Mouse (Mus musculus) hindlimb bud, embryonic 11.5 days (tissue): Measurements from ENCODE around the gene Paqr6.

Experiments used
- DNase-seq: peaks from one replicate; pipeline ENCODE4 v3.0.0-alpha.2; 2012; ENCODE audit warnings: low read depth, low spot score; ENCODE audit errors: extremely low spot score

The Paqr6 gene

DNA sequence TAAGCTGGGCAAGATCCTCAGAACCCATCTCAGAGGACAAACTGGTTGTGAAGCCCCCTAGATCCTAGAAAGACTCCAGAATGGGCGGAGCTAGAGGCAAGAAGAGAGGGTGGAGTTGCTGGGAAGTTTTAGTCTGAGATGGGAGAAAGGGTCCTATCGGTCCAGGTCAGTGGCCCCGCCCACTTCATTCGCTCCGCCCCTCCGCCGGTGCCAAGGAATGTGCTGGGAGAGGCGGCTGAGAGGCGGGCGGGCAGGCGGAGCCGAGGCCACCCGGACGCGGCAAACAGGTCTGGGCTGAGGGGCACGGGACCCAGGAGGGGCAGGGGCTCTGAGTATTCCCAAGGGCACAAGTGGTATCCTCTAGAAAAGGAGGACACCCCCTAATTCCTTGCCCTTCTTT lies at the start of gene Paqr6:
Gene Paqr6 (plus strand): TSS at position 248 of the 400 bp plus-strand sequence.
- DNase-seq: no peak

DNA sequence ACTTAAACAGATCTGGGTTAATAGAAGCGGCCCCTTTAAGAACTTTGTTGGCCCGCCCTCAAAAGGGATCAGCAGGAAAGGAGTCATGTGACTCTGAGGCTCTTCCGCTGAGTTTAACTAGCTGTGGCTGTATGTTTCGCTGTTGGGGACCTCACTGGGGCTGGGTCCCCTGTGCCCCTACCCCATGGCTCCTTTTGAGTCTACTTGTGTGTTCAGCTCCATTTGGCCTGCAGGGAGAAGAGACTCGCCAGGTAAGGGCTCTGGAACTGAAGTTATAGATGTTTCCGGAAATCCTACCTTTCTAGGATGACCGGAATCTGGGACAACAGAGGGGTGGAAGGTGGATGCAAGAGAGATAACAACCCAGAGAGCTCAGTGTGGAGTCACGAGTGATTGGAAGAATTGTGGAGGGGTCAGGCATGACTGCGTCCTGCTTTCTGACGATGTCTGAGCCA lies 39.4 kb upstream of the Paqr6 start, which contains the start of gene Glmp:
Gene Glmp (plus strand): TSS at position 73 of the 455 bp plus-strand sequence.
- no peak for DNase-seq

GRCm38 (mm10) chr3:88328956-88329355 lies 35.4 kb upstream of the Paqr6 start:
- no peak for DNase-seq

DNA sequence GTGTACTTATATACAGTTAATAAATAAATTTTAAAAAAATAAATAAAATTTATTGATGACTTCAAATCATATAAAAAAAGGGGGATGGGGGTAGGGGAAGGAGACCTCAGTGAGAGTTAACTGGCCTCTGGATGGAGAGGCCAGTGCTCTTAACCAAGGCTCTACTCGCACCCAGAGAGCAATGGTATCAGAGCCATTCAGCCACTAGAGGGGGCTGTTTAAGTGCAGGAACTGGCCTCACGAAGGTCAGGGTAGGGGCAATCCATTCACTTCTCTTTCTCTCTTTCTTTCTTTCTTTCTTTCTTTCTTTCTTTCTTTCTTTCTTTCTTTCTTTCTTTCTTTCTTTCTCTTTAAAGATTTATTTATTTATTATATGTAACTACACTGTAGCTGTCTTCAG lies 33.1 kb upstream of the Paqr6 start:
- DNase-seq: no peak

DNA sequence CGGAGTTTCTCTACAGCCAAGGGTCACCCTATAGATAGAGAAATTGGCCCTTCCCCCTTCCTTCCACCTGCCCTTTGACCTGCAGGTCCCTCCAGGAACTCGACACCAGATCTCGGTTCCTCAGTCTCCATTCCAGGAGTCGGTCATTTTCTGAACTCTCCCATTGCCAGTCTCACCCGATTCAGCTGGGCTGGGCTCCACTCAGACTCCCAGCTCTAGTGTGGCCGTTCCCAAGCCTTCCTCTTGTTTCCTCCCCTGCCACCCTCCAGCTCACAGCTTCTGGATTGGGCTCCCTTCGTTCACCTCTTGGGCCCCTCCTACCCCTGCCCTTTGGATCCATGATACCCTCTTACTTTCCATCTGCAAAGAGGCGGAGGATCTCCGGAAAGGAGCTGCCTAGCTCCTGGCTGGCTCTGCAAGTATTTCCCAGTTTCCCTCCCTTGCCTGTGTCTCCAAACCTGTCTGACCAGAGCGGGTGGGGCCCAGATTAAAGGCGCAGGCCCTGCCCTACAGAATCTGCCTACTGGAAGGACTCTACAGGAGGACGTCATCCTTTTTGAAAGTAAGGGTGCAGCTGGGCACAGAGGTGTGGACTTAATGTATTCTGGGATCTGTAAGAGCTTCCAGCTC lies 30.2 kb upstream of the Paqr6 start:
- DNase-seq: no peak

- no peak for DNase-seq
These were observed 29.4 kb upstream of the Paqr6 start for GRCm38 (mm10) chr3:88334902-88335435.

- DNase-seq: no peak
These were observed 28.8 kb upstream of the Paqr6 start for GRCm38 (mm10) chr3:88335436-88336053.

- DNase-seq: peak; percentile 93
These were observed 28.0 kb upstream of the Paqr6 start, which contains the start of the genes Tmem79 and Smg5 for GRCm38 (mm10) chr3:88336058-88337013. Tmem79 (minus strand) TSS chr3:88336148. Smg5 (plus strand) TSS chr3:88336260.

DNA sequence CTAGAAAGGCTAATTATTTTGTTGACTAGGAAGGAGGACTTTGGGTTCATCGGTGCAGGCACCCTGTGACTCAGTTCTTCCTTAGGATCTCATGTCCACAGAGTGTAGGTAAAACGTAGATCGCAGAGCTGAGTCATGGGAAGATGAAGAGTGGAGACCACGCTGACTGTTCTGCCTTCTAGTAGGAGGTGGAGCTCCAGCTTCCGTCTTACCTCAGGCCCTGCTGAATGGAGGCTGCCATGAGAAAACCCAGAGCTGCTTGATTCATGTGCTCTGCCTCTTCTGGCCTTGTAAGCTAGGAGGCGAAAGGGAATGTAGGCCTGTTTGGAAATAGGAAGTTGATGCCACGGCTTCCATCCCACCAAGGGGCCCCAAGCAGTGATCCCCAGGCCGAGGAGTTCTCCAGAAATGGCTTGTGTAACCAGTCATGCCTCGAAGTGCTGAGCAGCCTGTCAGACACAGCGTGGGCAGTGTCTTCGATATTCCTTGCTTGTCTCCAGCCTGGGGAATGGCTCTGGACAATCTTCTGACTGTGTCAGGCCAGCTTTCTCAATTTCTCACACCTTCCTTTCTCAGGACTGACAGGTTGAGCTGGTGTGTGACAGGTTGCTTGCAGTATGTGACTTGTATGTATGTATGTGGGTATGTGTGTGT lies 26.9 kb upstream of the Paqr6 start:
- no peak for DNase-seq

GRCm38 (mm10) chr3:88338316-88338715 lies 26.1 kb upstream of the Paqr6 start:
- no peak for DNase-seq

DNA sequence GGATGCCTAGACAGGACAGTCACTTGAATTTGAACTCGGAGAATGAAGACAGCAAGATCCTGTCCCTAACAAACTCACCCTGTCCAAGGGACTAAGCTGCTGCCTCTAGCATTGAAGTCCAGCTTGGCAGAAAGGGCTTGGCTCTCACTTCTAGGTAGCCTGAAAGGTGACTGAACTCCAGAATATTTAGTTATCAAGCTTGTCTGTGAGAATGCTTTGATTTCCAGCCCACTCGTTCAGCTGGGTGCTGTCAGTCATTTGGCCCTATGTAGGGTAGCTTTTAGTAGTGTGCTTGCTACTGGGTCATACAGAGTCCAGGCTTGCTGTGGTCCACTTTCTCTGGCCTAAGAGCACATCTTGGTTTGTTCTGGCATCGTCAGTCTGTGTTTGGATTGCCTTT lies 25.4 kb upstream of the Paqr6 start:
- no peak for DNase-seq

DNA sequence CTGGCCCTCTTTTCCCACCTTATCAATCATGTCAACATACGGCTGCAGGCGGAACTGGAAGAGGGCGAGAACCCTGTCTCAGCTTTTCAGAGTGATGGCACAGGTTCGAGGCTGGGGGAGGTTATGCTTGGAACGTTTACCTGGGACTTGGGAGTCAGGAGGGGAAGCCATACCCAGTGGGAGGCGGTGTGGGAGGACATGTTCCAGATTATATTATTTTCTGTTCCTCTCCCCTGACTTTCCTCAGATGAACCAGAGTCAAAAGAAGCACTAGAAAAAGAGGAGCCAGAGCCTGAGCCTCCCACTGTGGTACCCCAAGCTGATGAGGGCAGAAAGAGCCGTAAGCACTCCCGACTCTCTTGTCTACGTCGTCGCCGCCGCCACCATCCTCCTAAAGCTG lies 13.7 kb upstream of the Paqr6 start:
- no peak for DNase-seq

GRCm38 (mm10) chr3:88352907-88353306 lies 11.5 kb upstream of the Paqr6 start:
- DNase-seq: no peak

DNA sequence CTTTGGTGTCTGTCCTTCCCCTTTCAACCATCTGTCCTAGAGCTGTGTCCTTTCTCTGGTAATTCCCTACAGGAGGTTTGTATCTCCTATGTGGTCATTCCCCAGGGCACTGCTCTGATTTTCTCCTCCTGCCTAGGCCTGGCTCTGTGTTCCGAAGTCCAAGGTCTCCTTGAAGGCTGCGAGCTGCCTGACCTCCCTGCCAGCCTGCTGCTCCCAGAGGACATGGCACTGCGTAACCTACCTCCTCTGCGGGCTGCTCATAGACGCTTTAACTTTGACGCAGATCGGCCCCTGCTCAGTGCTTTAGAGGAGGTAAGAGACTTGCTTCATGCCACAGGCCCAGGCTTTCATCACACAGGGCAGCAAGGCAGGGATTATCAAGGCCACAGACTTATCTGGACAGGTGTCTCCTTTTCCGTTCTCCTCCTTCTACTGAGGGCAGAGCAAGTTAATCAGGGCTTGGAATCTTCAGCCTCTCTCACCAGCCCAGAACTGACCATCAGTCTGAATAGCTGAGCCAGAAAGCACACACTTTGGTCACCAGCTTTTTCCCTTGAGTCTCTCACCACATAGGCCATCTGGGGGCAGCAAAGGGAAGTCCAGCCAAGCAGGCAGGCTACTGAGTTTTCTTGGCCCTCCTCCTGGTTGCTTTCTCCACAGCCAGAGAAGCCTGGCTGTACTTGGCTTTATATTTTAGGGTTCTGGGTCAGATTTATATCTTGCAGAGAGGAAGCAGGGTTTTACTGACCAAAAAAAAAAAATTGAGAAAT lies 9.8 kb upstream of the Paqr6 start:
- no peak for DNase-seq

GRCm38 (mm10) chr3:88359584-88359983 lies 4.8 kb upstream of the Paqr6 start:
- no peak for DNase-seq

DNA sequence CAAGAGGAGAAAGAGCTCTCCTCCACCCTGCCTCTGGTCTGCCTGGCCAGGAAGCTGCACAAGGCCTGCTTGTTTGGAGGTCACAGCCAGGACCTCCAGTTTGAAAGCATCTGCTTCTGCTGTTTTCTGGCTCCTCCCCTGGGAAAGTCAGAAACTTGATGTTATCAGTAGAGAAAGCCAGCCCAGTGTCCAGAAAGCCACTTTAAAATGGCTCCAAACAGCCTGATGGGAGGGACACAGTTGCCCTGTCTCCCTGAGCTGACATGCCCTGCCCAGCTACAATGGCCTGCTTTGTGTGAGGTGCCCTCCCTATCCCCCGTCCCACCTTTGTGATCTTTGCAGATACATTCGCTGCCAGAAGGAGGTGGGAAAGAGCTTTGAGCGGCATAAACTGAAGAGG lies 4.4 kb upstream of the Paqr6 start:
- DNase-seq: no peak

GRCm38 (mm10) chr3:88361096-88361495 lies 3.3 kb upstream of the Paqr6 start:
- no peak for DNase-seq

DNA sequence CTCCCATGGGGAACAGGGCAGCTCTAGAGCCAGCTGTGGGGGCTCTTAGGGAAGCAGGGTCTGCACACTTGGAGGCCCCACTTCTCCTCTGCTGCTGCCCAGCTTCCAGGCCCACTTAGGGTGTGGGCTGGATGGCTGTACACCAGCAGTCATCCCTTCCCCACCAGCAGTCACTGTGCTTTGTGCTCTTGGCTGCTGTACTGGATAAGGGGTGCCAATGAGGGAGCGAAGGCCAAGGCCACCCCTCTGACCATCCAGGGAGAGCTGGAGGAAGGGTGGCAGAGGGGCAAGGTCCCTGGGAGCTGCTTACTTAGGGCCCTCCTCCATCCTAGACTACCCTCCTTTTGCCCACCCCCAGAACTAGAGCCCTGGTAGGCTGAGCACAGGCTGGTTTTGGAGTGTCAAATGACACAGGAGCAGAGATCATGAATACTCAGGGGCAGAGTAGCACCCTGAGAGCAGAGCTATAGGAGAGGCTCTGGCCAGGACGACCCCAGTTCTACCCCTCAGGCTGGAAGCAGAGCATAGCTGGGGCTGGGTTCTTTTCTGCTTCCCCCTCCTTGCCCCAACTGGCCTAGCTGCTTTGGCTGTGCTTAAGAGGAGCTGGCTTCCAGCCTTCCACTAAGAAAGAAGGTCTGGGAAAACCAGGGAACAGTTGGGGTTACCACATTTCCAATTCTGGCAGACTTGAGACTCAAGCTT lies 2.6 kb upstream of the Paqr6 start:
- no peak for DNase-seq

DNA sequence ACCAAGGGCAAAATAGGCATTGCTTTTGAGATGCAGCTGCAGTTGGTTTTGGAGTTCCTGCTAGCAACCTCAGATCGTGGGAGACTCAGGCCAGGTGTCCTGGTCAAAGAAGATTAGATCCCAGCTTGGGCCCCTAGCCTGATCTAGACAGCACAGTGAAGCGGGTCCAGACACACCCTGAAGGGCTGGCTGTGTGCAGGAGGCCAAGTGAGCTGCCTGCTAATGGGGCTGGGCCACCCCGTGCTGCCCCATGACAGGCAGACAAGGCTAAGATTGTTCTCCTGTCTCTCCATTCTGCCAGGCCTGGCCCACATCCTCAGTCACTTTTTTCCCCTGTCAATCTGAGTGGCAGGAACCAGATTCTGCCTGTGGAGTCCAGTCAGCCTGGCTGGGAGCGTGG lies 684 bp upstream of the Paqr6 start:
- DNase-seq: no peak
